Mouse (Mus musculus): ENCODE data around the gene Hp. TPM values are rescaled to one million over a fixed set of nuclear protein-coding genes. Genes with fewer than 3 reads are reported as not detected.

Hp gene
- polyA plus RNA-seq, 1 experiment from 2014 or later: 0.53 TPM

DNA sequence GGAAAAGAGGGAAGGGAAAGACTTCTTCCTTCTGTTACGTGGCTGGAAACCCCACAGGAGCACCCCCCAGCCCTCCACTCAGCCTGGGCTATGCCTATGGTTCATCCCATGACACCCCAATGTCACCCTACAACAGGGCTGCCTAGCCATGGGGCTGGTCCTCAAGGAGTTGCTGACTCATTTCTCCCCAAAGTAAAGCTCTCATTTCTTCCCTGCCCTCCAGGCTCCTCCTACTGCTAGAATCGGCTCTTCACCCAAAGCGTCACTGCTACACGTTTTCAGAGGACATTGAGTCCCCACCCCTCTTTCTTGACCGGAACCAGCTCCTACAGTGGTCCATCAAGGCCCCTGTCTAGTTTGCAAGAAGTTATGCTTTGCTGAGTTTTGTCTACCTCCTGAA lies 36.8 kb downstream of the Hp start:
- Histone ChIP-seq H3K9me3 (ENCODE audit: control insufficient read depth, low read length) (no peaks in the 10 kb centered on the region), H3K36me3 (ENCODE audit: control insufficient read depth, insufficient read depth, low read length) (peaks cover 6% of the 10 kb centered on the region), H3K27ac (ENCODE audit: low read depth) (no peak overlapping the region), H3K27me3 (replicated peaks; ENCODE audit: control insufficient read depth, insufficient read depth, low read length) (no peaks in the 10 kb centered on the region), H3K4me1 (replicated peaks; ENCODE audit: control insufficient read depth, insufficient read depth, low read length) (no peaks in the 10 kb centered on the region), H3K4me3 (ENCODE audit: low read depth, low read length) (no peak overlapping the region), H3K4me2 (ENCODE audit: low read length) (no peak overlapping the region), H3K9ac (ENCODE audit: low read length) (no peak overlapping the region)
- no peak for DNase-seq (ENCODE audit: low spot score)
- 69% methylated on average over 5 of the region's 5 CpGs for WGBS
- ATAC-seq (replicated peaks; ENCODE audit: low FRiP score, low TSS enrichment, low read depth): no peak

DNA sequence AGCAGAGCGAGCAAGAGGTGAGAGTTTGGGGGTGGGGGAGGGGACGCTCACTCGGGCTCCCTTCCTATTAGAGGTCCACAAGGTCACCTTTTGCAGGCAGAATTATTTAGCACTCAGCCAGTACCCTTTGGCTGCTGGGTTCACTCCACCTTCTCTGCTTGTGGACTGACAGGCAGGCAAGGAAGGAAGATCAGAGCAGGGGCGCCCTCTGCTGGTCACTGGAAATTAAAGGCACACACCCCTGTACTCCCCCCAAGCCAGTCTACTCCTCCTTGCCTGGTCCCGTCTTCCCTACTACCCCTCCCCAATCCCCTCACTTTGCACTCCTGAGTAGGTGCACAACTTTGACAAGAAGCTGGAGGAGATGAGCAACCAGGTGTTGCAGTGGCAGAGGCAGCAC lies 42.3 kb downstream of the Hp start:
- 5% methylated on average over 5 of the region's 5 CpGs for WGBS
- H3K4me1 ChIP-seq (replicated peaks; ENCODE audit: control insufficient read depth, insufficient read depth, low read length): no peaks in the 10 kb centered on the region
- peak; percentile 93 for DNase-seq (ENCODE audit: low spot score)
- peak; percentile 77 for ATAC-seq (replicated peaks; ENCODE audit: low FRiP score, low TSS enrichment, low read depth)
- peak overlapping the region; percentile 37 for H3K4me2 ChIP-seq (ENCODE audit: low read length)
- no peaks in the 10 kb centered on the region for H3K9me3 ChIP-seq (ENCODE audit: control insufficient read depth, low read length)
- no peak overlapping the region for H3K9ac ChIP-seq (ENCODE audit: low read length)
- H3K36me3 ChIP-seq (ENCODE audit: control insufficient read depth, insufficient read depth, low read length): no peaks in the 10 kb centered on the region
- H3K4me3 ChIP-seq (ENCODE audit: low read depth, low read length): 0 out of 2 replicates have a peak overlapping the region, but pooled peaks have one; percentile 10
- H3K27ac ChIP-seq (ENCODE audit: low read depth): no peak overlapping the region
- H3K27me3 ChIP-seq (replicated peaks; ENCODE audit: control insufficient read depth, insufficient read depth, low read length): no peaks in the 10 kb centered on the region

DNA sequence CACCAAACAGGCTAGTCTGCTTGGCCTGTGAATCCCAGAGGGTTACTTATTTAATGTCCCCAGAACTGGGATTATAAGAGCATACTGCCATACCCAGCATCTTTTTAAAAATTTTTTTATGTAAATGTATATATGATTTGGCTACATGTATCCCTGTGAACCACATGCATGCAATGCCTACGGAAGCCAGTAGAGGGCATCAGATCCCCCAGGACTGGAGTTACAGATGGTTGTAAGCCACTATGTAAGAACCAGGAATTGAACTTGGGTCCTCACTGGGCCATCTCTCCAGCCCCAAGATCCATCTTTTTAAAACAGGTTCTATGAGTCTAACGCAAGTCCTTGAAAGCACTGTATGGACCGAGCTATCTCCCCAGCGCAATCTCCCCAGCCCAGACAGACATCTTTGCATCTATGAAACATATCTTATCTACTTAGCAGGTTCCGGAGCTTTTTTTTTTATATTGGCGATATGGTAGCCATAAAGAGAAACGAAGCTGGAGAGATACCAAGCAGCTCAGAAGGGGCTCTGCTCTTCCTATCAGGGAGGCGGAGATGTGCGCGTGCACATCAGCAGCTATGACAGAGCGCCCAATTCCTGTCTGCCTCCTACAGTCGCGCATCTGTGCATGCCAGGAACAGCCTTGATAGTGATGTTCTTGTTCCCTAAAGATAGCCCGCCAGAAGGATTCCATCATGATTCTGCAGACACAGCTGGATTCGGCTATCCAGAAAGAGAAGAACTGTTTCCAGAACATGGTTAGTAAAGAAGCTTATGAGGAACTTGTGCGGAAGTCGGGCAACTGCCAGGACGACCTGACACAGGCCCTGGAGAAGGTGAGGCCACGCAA lies 43.6 kb downstream of the Hp start:
- no peak overlapping the region for H3K4me2 ChIP-seq (ENCODE audit: low read length)
- no peak overlapping the region for H3K9ac ChIP-seq (ENCODE audit: low read length)
- H3K36me3 ChIP-seq (ENCODE audit: control insufficient read depth, insufficient read depth, low read length): no peaks in the 10 kb centered on the region
- DNase-seq (ENCODE audit: low spot score) (peak; percentile 63), ATAC-seq (replicated peaks; ENCODE audit: low FRiP score, low TSS enrichment, low read depth) (no peak)
- H3K9me3 ChIP-seq (ENCODE audit: control insufficient read depth, low read length): no peaks in the 10 kb centered on the region
- no peaks in the 10 kb centered on the region for H3K4me1 ChIP-seq (replicated peaks; ENCODE audit: control insufficient read depth, insufficient read depth, low read length)
- H3K4me3 ChIP-seq (ENCODE audit: low read depth, low read length): no peak overlapping the region
- H3K27ac ChIP-seq (ENCODE audit: low read depth): no peak overlapping the region
- 89% methylated on average over 19 of the region's 19 CpGs for WGBS
- H3K27me3 ChIP-seq (replicated peaks; ENCODE audit: control insufficient read depth, insufficient read depth, low read length): no peaks in the 10 kb centered on the region

Other genes with a start within 250 kb of the Hp start
- 0.05 TPM in 1 of 2 replicates, not detected in the other for gene Pmfbp1, start 85.1 kb downstream of the Hp start, polyA plus RNA-seq (2014; fragmentation: Nextera tagmentation; extraction: Ambion mirVana)
- 22.1 and 23.3 TPM in 2 replicates for gene Dhx38, start 13.3 kb downstream of the Hp start, polyA plus RNA-seq (2014; fragmentation: Nextera tagmentation; extraction: Ambion mirVana)
- gene Txnl4b, start 13.3 kb downstream of the Hp start, polyA plus RNA-seq (2014; fragmentation: Nextera tagmentation; extraction: Ambion mirVana): 23.6 and 24.3 TPM in 2 replicates
- 58.8 and 61.1 TPM in 2 replicates for gene Dhodh, start 29.5 kb upstream of the Hp start, polyA plus RNA-seq (2014; fragmentation: Nextera tagmentation; extraction: Ambion mirVana)
- 0.13 and 0.37 TPM in 2 replicates for gene Pkd1l3, start 35.3 kb upstream of the Hp start, polyA plus RNA-seq (2014; fragmentation: Nextera tagmentation; extraction: Ambion mirVana)
- gene Ist1, start 114.1 kb upstream of the Hp start, polyA plus RNA-seq (2014; fragmentation: Nextera tagmentation; extraction: Ambion mirVana): 140 and 152 TPM in 2 replicates
- 26.3 and 27.7 TPM in 2 replicates for gene Zfp821, start 126.4 kb upstream of the Hp start, polyA plus RNA-seq (2014; fragmentation: Nextera tagmentation; extraction: Ambion mirVana)
- 6.1 and 7.1 TPM in 2 replicates for gene Atxn1l, start 158.6 kb upstream of the Hp start, polyA plus RNA-seq (2014; fragmentation: Nextera tagmentation; extraction: Ambion mirVana)
- gene Ap1g1, start 199.4 kb upstream of the Hp start, polyA plus RNA-seq (2014; fragmentation: Nextera tagmentation; extraction: Ambion mirVana): 34.5 and 37.6 TPM in 2 replicates

Data from intestine, embryonic 14.5 days (tissue).